Comparison of ENCODE assay signal across 14 mouse cellular contexts in genomic region chr11:96612596-96612995, GRCm38 (mm10).
"Had no signal": no experiment of that assay in that cellular context is flagged by ENCODE, and none has a peak within 500 bp of the region (broad histone marks: within the 10 kb centered on the region; RNA-seq: fewer than 3 reads in every experiment).

No protein-coding gene starts in this region.

- H3K4me1 ChIP-seq: midbrain, embryonic 10.5 days; midbrain, embryonic 12.5 days; stomach, embryonic 15.5 days had no signal

- H3K27ac ChIP-seq: midbrain, embryonic 10.5 days; midbrain, embryonic 12.5 days; neural tube, embryonic 12.5 days; stomach, embryonic 15.5 days; stomach, postnatal 0 days had no signal

- DNase-seq: lung, adult 18-20 months; lung, embryonic 14.5 days; lung, postnatal 10 days; lung, postnatal 4 days; midbrain, embryonic 14.5 days; right cerebral cortex, postnatal 14 days; thymus, adult 18-20 months; thymus, postnatal 14 days; thymus, postnatal 36 days had no signal

- H3K36me3 ChIP-seq: midbrain, embryonic 10.5 days; midbrain, embryonic 12.5 days; neural tube, embryonic 12.5 days; stomach, embryonic 15.5 days had no signal

- H3K9me3 ChIP-seq: midbrain, embryonic 10.5 days; midbrain, embryonic 12.5 days; stomach, embryonic 15.5 days had no signal

- H3K9ac ChIP-seq: lung, embryonic 14.5 days; midbrain, embryonic 12.5 days; neural tube, embryonic 12.5 days; stomach, embryonic 15.5 days had no signal

- H3K4me3 ChIP-seq: midbrain, embryonic 10.5 days; midbrain, embryonic 12.5 days; neural tube, embryonic 12.5 days; stomach, embryonic 15.5 days had no signal

- H3K27me3 ChIP-seq: midbrain, embryonic 12.5 days; neural tube, embryonic 12.5 days; stomach, embryonic 15.5 days had no signal

- H3K4me2 ChIP-seq: lung, embryonic 14.5 days; midbrain, embryonic 12.5 days; neural tube, embryonic 12.5 days; stomach, embryonic 15.5 days had no signal
